Mouse (Mus musculus) CH12.LX (cell line): ENCODE results near the gene Sertad4. TPM values are rescaled to one million over a fixed set of nuclear protein-coding genes. Genes with fewer than 3 reads are reported as not detected.

ENCODE experiments used
- DNase-seq: peaks from one replicate; pipeline ENCODE4 v3.0.0-alpha.2; 2013; ENCODE audit errors: extremely low read depth
- H3K27ac ChIP-seq: 2 replicates; pipeline ENCODE4 v1.5.1; 2012; ENCODE audit warnings: low read depth, mild to moderate bottlenecking, control low read depth, moderate library complexity; ENCODE audit not compliant: insufficient read depth
- H3K27me3 ChIP-seq: replicated peaks from 2 replicates; pipeline ENCODE3; 2012; ENCODE audit warnings: inconsistent platforms
- H3K36me3 ChIP-seq, 2 experiments: replicated peaks in 1 of 2; 2 replicates each; pipeline versions ENCODE3 to v1.6.1; 2012; ENCODE audit warnings: inconsistent platforms in 1 of 2, low read length in 1 of 2, mild to moderate bottlenecking in 1 of 2, mixed read lengths in 1 of 2, moderate library complexity in 1 of 2; ENCODE audit not compliant: control insufficient read depth in 1 of 2, insufficient read depth in 1 of 2
- H3K4me1 ChIP-seq, 2 experiments: 2 replicates each; pipeline ENCODE4 v1.6.1; 2012; ENCODE audit warnings: inconsistent platforms in 1 of 2, moderate library complexity in 1 of 2; ENCODE audit not compliant: insufficient read depth in 2 of 2, control insufficient read depth in 1 of 2
- H3K4me2 ChIP-seq: 2 replicates; pipeline ENCODE4 v1.6.1; 2012; ENCODE audit warnings: low read depth, mild to moderate bottlenecking, control low read depth; ENCODE audit not compliant: poor library complexity, insufficient read depth, severe bottlenecking
- H3K4me3 ChIP-seq, 3 experiments: fragments of 150-350 bp in 1 of 3; sonication (generic) in 1 of 3; replicated peaks in 1 of 3; 2 replicates each; pipeline versions ENCODE3 to v1.5.1; 2011 to 2012; ENCODE audit warnings: low read depth in 2 of 3, low read length in 2 of 3, mild to moderate bottlenecking in 2 of 3, moderate library complexity in 2 of 3, control low read depth in 1 of 3, improper control_type of control experiment in 1 of 3, inconsistent platforms in 1 of 3, mixed read lengths in 1 of 3; ENCODE audit not compliant: poor library complexity in 1 of 3
- H3K79me2 ChIP-seq: replicated peaks from 2 replicates; pipeline ENCODE4 v1.6.1; 2012; ENCODE audit warnings: mild to moderate bottlenecking, moderate library complexity; ENCODE audit not compliant: control insufficient read depth, poor library complexity, insufficient read depth, severe bottlenecking; ENCODE audit errors: extremely low read depth
- H3K9ac ChIP-seq: 2 replicates; pipeline ENCODE4 v1.6.1; 2012; ENCODE audit warnings: low read depth, mild to moderate bottlenecking, control low read depth, moderate library complexity; ENCODE audit not compliant: insufficient read depth
- H3K9me3 ChIP-seq: replicated peaks from 2 replicates; pipeline ENCODE3; 2012; ENCODE audit warnings: low read length, inconsistent platforms, mixed read lengths
- CHD2 ChIP-seq: IDR thresholded peaks from 2 replicates; pipeline ENCODE4 v1.6.1; 2011; ENCODE audit warnings: low read length, improper control_type of control experiment
- ELF1 ChIP-seq: IDR thresholded peaks from 2 replicates; pipeline ENCODE4 v1.6.1; 2014; ENCODE audit warnings: low read depth, mild to moderate bottlenecking, inconsistent platforms, low read length, improper control_type of control experiment
- EP300 ChIP-seq: IDR thresholded peaks from 2 replicates; pipeline ENCODE4 v1.6.1; 2011; ENCODE audit warnings: low read length, improper control_type of control experiment
- HCFC1 ChIP-seq: IDR thresholded peaks from 2 replicates; pipeline ENCODE4 v1.6.1; 2012; ENCODE audit warnings: low read depth, mild to moderate bottlenecking, inconsistent platforms, low read length, improper control_type of control experiment
- IRF4 ChIP-seq: IDR thresholded peaks from 2 replicates; pipeline ENCODE4 v1.6.1; 2014; ENCODE audit warnings: low read depth, mild to moderate bottlenecking, inconsistent platforms, low read length, improper control_type of control experiment
- MAFK ChIP-seq: IDR thresholded peaks from 2 replicates; pipeline ENCODE4 v1.6.1; 2011; ENCODE audit warnings: low read length, improper control_type of control experiment; ENCODE audit not compliant: insufficient replicate concordance
- MYC ChIP-seq: IDR thresholded peaks from 2 replicates; pipeline ENCODE4 v1.6.1; 2011; ENCODE audit warnings: low read depth, mild to moderate bottlenecking, improper control_type of control experiment, low read length
- PAX5 ChIP-seq: IDR thresholded peaks from 2 replicates; pipeline ENCODE4 v1.6.1; 2012; ENCODE audit warnings: low read length, inconsistent platforms, mixed read lengths
- POLR2A ChIP-seq: IDR thresholded peaks from 2 replicates; pipeline ENCODE4 v1.6.1; 2011; ENCODE audit warnings: low read depth, mild to moderate bottlenecking, improper control_type of control experiment, low read length
- RAD21 ChIP-seq: IDR thresholded peaks from 2 replicates; pipeline ENCODE4 v1.6.1; 2011; ENCODE audit warnings: low read depth, mild to moderate bottlenecking, low read length, improper control_type of control experiment, moderate library complexity
- RCOR1 ChIP-seq: conservative IDR thresholded peaks from 2 replicates; pipeline ENCODE4 v1.6.1; 2012; ENCODE audit warnings: low read depth, mild to moderate bottlenecking, inconsistent platforms, low read length, improper control_type of control experiment
- TCF12 ChIP-seq: IDR thresholded peaks from 2 replicates; pipeline ENCODE4 v1.6.1; 2014; ENCODE audit warnings: low read depth, mild to moderate bottlenecking, inconsistent platforms, low read length, improper control_type of control experiment
- USF1 ChIP-seq: IDR thresholded peaks from 2 replicates; pipeline ENCODE4 v1.6.1; 2014; ENCODE audit warnings: low read depth, mild to moderate bottlenecking, inconsistent platforms, low read length, improper control_type of control experiment
- ZC3H11A ChIP-seq: IDR thresholded peaks from 2 replicates; pipeline ENCODE4 v1.6.1; 2012; ENCODE audit warnings: low read depth, mild to moderate bottlenecking, inconsistent platforms, low read length, improper control_type of control experiment
- ZNF384 ChIP-seq: IDR thresholded peaks from 2 replicates; pipeline ENCODE4 v1.6.1; 2012; ENCODE audit warnings: low read depth, low read length, improper control_type of control experiment, inconsistent platforms
- dilution Hi-C: fragments of 300-500 bp; cut with MboI; formaldehyde crosslinking; loops from 2 replicates; pipeline ENCODE4 v1.14.3; 2020; ENCODE audit warnings: low sequenced_read_pairs; ENCODE audit not compliant: extremely low pct_unique_long_range_greater_than_20kb, extremely low pct_ligation_motif_present
- in situ Hi-C: fragments of 300-500 bp; cut with MboI; formaldehyde crosslinking; loops from 3 replicates; pipeline ENCODE4 v1.14.3; 2019; ENCODE audit warnings: low sequenced_read_pairs, low pct_ligation_motif_present, low pct_unique_long_range_greater_than_20kb, mixed read lengths
- polyA plus RNA-seq: library from polyadenylated mRNA; unstranded; fragments of >175 nt; gene quantifications from 2 replicates; pipeline ENCODE4 v1.2.1, GENCODE M21; 2012; ENCODE audit warnings: low read depth; ENCODE audit not compliant: insufficient read length
- total RNA-seq, 2 experiments: library from RNA; depleted of rRNA; stranded (reverse); fragments of 300-350 nt in 1 of 2; fragments of >200 nt in 1 of 2; gene quantifications; 2 replicates each; pipeline ENCODE4 v1.2.3; 2012 to 2014

The Sertad4 gene
- total and polyA plus RNA-seq, 3 experiments = 0.74 TPM; not detected in 2

- dilution Hi-C loops = no loop called here
- TF ChIP-seq PAX5 = no peak
- TF ChIP-seq HCFC1 = no peak
- TF ChIP-seq MYC = no peak
- TF ChIP-seq USF1 = no peak
- no peak for TF ChIP-seq IRF4
- TF ChIP-seq, all 38 proteins: peak for 0
- peaks cover 20% of the 10 kb centered on the region for H3K27me3 ChIP-seq
Observed at GRCm38 (mm10) chr1:192856411-192856810, 855 bp upstream of the Sertad4 start.

GRCm38 (mm10) chr1:192854819-192855271 is 711 bp downstream of the Sertad4 start:
- Histone ChIP-seq H3K4me2 (no peak overlapping the region), H3K36me3 (no peaks in the 10 kb centered on the region), H3K27ac (no peak overlapping the region), H3K9me3 (peaks cover 5% of the 10 kb centered on the region), H3K9ac (no peak overlapping the region), H3K79me2 (no peaks in the 10 kb centered on the region), H3K27me3 (peaks cover 20% of the 10 kb centered on the region), H3K4me3 (peak overlapping the region in 1 of 3 experiments; percentile 32), H3K4me1 (peaks cover 0 to 13% of the 10 kb centered on the region in 2 experiments; a peak in 2 of 4 replicates)
- dilution Hi-C loops = no loop called here
- in situ Hi-C loops = no loop called here
- no peak for DNase-seq
- no peak for TF ChIP-seq TCF12
- no peak for TF ChIP-seq EP300
- TF ChIP-seq RCOR1 = no peak
- no peak for TF ChIP-seq ZNF384
- TF ChIP-seq USF1 = no peak
- TF ChIP-seq RAD21 = no peak
- no peak for TF ChIP-seq POLR2A
- no peak for TF ChIP-seq ELF1
- no peak for TF ChIP-seq ZC3H11A
- no peak for TF ChIP-seq MAFK
- no peak for TF ChIP-seq CHD2

More at GRCm38 (mm10) chr1:192856411-192856810, 855 bp upstream of the Sertad4 start:
- Histone ChIP-seq H3K4me1 (peaks cover 0 to 11% of the 10 kb centered on the region in 2 experiments; a peak in 2 of 4 replicates), H3K4me3 (no peak overlapping the region), H3K9me3 (peaks cover 5% of the 10 kb centered on the region), H3K4me2 (no peak overlapping the region), H3K9ac (no peak overlapping the region), H3K79me2 (no peaks in the 10 kb centered on the region), H3K27ac (no peak overlapping the region), H3K36me3 (no peaks in the 10 kb centered on the region)
- in situ Hi-C loops = no loop called here
- peak; percentile 29 for DNase-seq
